Mouse (Mus musculus): ENCODE results near the gene Ywhag. TPM values are rescaled to one million over a fixed set of nuclear protein-coding genes. Genes with fewer than 3 reads are reported as not detected.
A peak's percentile ranks its signal among the peaks of the same experiment; 100 is the strongest.

Ywhag gene
- polyA plus RNA-seq, 1 experiment = 56.5 TPM

- WGBS = 66% methylated on average over 4 of the region's 4 CpGs
These were observed 34.6 kb downstream of the Ywhag start for GRCm38 (mm10) chr5:135899833-135900232.

GRCm38 (mm10) chr5:135898995-135899394 is 35.4 kb downstream of the Ywhag start:
- WGBS = 50% methylated on average over 4 of the region's 4 CpGs
- no peaks in the 10 kb centered on the region for H3K36me3 ChIP-seq (ENCODE audit: control insufficient read depth, insufficient read depth, low read length)
- H3K27ac ChIP-seq (ENCODE audit: control insufficient read depth, insufficient read depth, low read length) = no peak overlapping the region
- no peak for DNase-seq
- no peaks in the 10 kb centered on the region for H3K27me3 ChIP-seq (ENCODE audit: control insufficient read depth, insufficient read depth, low read length)
- H3K4me1 ChIP-seq (replicated peaks; ENCODE audit: control insufficient read depth, insufficient read depth, low read length) = peaks cover 3% of the 10 kb centered on the region
- TF ChIP-seq POLR2A (IDR thresholded peaks at IDR 0.05; ENCODE audit: control insufficient read depth, extremely low read depth, insufficient read depth, low read length, poor library complexity) = no peak
- TF ChIP-seq CTCF (IDR thresholded peaks at IDR 0.05; ENCODE audit: borderline replicate concordance, control insufficient read depth, extremely low read depth, insufficient read depth, low read length, poor library complexity) = no peak
- no peak overlapping the region for H3K4me3 ChIP-seq (ENCODE audit: control insufficient read depth, insufficient read depth, low read length)

More at GRCm38 (mm10) chr5:135899833-135900232, 34.6 kb downstream of the Ywhag start:
- DNase-seq = no peak
- TF ChIP-seq CTCF (IDR thresholded peaks at IDR 0.05; ENCODE audit: borderline replicate concordance, control insufficient read depth, extremely low read depth, insufficient read depth, low read length, poor library complexity) (no peak), POLR2A (IDR thresholded peaks at IDR 0.05; ENCODE audit: control insufficient read depth, extremely low read depth, insufficient read depth, low read length, poor library complexity) (no peak)
- H3K4me3 ChIP-seq (ENCODE audit: control insufficient read depth, insufficient read depth, low read length) = no peak overlapping the region
- no peaks in the 10 kb centered on the region for H3K36me3 ChIP-seq (ENCODE audit: control insufficient read depth, insufficient read depth, low read length)
- H3K27me3 ChIP-seq (ENCODE audit: control insufficient read depth, insufficient read depth, low read length) = no peaks in the 10 kb centered on the region
- H3K4me1 ChIP-seq (replicated peaks; ENCODE audit: control insufficient read depth, insufficient read depth, low read length) = peaks cover 3% of the 10 kb centered on the region
- no peak overlapping the region for H3K27ac ChIP-seq (ENCODE audit: control insufficient read depth, insufficient read depth, low read length)

GRCm38 (mm10) chr5:135898028-135898427 is 36.4 kb downstream of the Ywhag start:
- Histone ChIP-seq H3K36me3 (ENCODE audit: control insufficient read depth, insufficient read depth, low read length) (no peaks in the 10 kb centered on the region), H3K4me1 (replicated peaks; ENCODE audit: control insufficient read depth, insufficient read depth, low read length) (peaks cover 2% of the 10 kb centered on the region; the same call in 1 of the 2 replicates), H3K4me3 (ENCODE audit: control insufficient read depth, insufficient read depth, low read length) (no peak overlapping the region), H3K27ac (ENCODE audit: control insufficient read depth, insufficient read depth, low read length) (no peak overlapping the region), H3K27me3 (ENCODE audit: control insufficient read depth, insufficient read depth, low read length) (no peaks in the 10 kb centered on the region)
- TF ChIP-seq POLR2A (IDR thresholded peaks at IDR 0.05; ENCODE audit: control insufficient read depth, extremely low read depth, insufficient read depth, low read length, poor library complexity) = no peak
- TF ChIP-seq CTCF (IDR thresholded peaks at IDR 0.05; ENCODE audit: borderline replicate concordance, control insufficient read depth, extremely low read depth, insufficient read depth, low read length, poor library complexity) = no peak
- WGBS = 26% methylated on average over 3 of the region's 3 CpGs
- DNase-seq = peak; percentile 60

- Histone ChIP-seq H3K4me3 (ENCODE audit: control insufficient read depth, insufficient read depth, low read length) (no peak overlapping the region), H3K27me3 (ENCODE audit: control insufficient read depth, insufficient read depth, low read length) (peaks cover under 1% of the 10 kb centered on the region; the same call in 1 of the 2 replicates), H3K27ac (ENCODE audit: control insufficient read depth, insufficient read depth, low read length) (no peak overlapping the region), H3K4me1 (replicated peaks; ENCODE audit: control insufficient read depth, insufficient read depth, low read length) (peaks cover 5% of the 10 kb centered on the region; the same call in 1 of the 2 replicates), H3K36me3 (ENCODE audit: control insufficient read depth, insufficient read depth, low read length) (no peaks in the 10 kb centered on the region)
- no peak for DNase-seq
- TF ChIP-seq CTCF (IDR thresholded peaks at IDR 0.05; ENCODE audit: borderline replicate concordance, control insufficient read depth, extremely low read depth, insufficient read depth, low read length, poor library complexity) = no peak
- no peak for TF ChIP-seq POLR2A (IDR thresholded peaks at IDR 0.05; ENCODE audit: control insufficient read depth, extremely low read depth, insufficient read depth, low read length, poor library complexity)
- WGBS = 94% methylated on average over 6 of the region's 6 CpGs
These were observed 39.5 kb downstream of the Ywhag start for GRCm38 (mm10) chr5:135894958-135895357.

- peaks cover 2% of the 10 kb centered on the region; the same call in 1 of the 2 replicates for H3K27me3 ChIP-seq (ENCODE audit: control insufficient read depth, insufficient read depth, low read length)
- no peak for DNase-seq
- TF ChIP-seq CTCF (IDR thresholded peaks at IDR 0.05; ENCODE audit: borderline replicate concordance, control insufficient read depth, extremely low read depth, insufficient read depth, low read length, poor library complexity) = no peak
- H3K36me3 ChIP-seq (ENCODE audit: control insufficient read depth, insufficient read depth, low read length) = no peaks in the 10 kb centered on the region
- WGBS = 63% methylated on average over 9 of the region's 9 CpGs
- no peak overlapping the region for H3K27ac ChIP-seq (ENCODE audit: control insufficient read depth, insufficient read depth, low read length)
- no peak overlapping the region for H3K4me3 ChIP-seq (ENCODE audit: control insufficient read depth, insufficient read depth, low read length)
- H3K4me1 ChIP-seq (replicated peaks; ENCODE audit: control insufficient read depth, insufficient read depth, low read length) = peaks cover 5% of the 10 kb centered on the region; the same call in 1 of the 2 replicates
These were observed 41.6 kb downstream of the Ywhag start for GRCm38 (mm10) chr5:135892589-135893351.

- DNase-seq = no peak
- Histone ChIP-seq H3K4me1 (replicated peaks; ENCODE audit: control insufficient read depth, insufficient read depth, low read length) (peaks cover 5% of the 10 kb centered on the region; the same call in 1 of the 2 replicates), H3K27ac (ENCODE audit: control insufficient read depth, insufficient read depth, low read length) (no peak overlapping the region), H3K27me3 (ENCODE audit: control insufficient read depth, insufficient read depth, low read length) (peaks cover 7% of the 10 kb centered on the region), H3K4me3 (ENCODE audit: control insufficient read depth, insufficient read depth, low read length) (no peak overlapping the region), H3K36me3 (ENCODE audit: control insufficient read depth, insufficient read depth, low read length) (no peaks in the 10 kb centered on the region)
- WGBS = 75% methylated on average over 3 of the region's 3 CpGs
- TF ChIP-seq POLR2A (IDR thresholded peaks at IDR 0.05; ENCODE audit: control insufficient read depth, extremely low read depth, insufficient read depth, low read length, poor library complexity) (no peak), CTCF (IDR thresholded peaks at IDR 0.05; ENCODE audit: borderline replicate concordance, control insufficient read depth, extremely low read depth, insufficient read depth, low read length, poor library complexity) (no peak)
These were observed 43.5 kb downstream of the Ywhag start for GRCm38 (mm10) chr5:135890920-135891319.
